Mouse (Mus musculus): ENCODE measurements around the gene Tinf2.

DNA sequence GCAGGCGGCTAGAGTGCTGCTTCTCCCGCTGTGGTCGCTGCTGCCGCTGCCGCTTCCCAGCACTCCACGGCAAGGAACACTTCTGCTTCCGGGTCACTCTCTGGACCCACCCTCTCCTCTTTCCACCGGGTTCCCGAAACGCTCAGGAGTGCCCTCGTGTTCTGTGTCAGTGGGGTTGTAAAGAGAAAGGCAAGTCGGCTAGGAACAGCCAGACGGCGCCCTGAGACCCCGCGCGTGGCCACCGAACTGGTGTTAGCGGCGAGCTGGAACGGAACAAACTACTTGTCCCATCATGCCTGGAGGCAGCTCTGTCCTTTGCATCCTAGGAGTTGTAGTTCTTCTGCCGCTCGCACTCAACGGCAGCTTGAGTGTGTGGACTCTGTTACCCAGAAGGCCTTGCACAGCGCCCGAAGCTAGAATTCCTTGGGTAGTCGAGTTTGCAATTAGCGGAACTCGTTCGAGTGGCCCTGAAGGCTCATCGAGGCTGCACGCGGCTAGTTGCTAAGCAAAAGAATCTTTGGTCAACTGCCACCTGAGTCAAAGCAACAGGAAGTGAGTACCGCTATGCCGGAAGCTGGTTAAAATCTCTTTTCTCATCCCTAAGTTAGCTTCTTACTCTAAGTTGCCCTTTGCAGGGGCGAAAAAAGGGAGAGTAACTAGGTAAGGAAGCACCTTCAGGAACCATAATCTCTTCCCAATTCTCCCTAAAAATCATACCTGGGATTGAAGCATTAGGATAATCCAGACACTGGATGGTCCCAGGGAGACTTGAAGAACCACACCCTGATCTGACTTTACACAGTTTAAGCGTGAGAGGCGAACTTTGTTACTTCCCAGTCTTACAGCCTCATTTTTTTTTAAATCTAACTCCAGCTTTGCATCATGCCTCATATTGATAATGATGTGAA lies 9.5 kb downstream of the Tinf2 start, which contains the start of the genes Gmpr2 and Nedd8:
- TF ChIP-seq CTCF (IDR thresholded peaks at IDR 0.05; ENCODE audit: low read depth, low read length) (no peak), POLR2A (IDR thresholded peaks at IDR 0.05; ENCODE audit: insufficient read depth, low read length) (peak; percentile 41)
